Comparison of ENCODE assay signal across 8 mouse cellular contexts in the genomic region with DNA sequence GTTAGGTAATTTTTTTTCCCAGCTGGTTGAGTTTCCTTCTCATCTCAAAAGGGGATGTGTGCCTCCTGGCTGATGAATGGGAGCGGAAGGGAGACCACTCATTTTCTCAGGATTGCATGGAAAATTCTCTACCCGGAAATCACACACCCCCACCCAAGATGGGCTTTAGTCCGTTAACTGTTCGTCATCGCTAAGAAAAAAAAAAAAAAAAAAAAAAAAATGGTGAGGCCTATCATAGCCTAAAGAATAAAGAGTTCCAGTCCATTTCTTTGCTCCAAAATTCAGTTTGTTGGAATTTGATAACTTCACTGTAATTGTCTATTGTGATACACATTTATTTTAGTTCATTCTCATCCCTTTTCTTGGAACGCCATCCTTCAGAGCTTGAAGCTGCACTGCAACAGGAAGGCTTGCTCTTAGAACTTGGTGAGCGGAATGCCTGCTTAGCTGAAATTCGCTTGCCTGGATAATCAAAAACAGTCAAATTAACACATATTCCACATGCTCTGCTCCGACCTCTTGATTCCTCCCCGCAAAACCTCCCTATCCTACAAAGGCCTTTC. TPM values are rescaled to one million over a fixed set of nuclear protein-coding genes. Genes with fewer than 3 reads are reported as not detected.
DNase-seq lines count a peak whose midpoint lies in the region; ATAC-seq and TF ChIP-seq lines count a peak whose summit lies in the region.

No protein-coding gene starts in this region.

- no peaks in the 10 kb centered on the region for H3K27me3 ChIP-seq in heart, adult 2 months (ENCODE audit: control insufficient read depth, insufficient read depth, low read length)
- H3K27me3 ChIP-seq in hindbrain, embryonic 10.5 days (ENCODE audit: insufficient read depth, poor library complexity, severe bottlenecking): no peaks in the 10 kb centered on the region

- peaks cover 4% of the 10 kb centered on the region for H3K4me1 ChIP-seq in heart, adult 2 months (ENCODE audit: control insufficient read depth, insufficient read depth, low read length)
- H3K4me1 ChIP-seq in ES-E14 (ENCODE audit: control insufficient read depth in 2 of 2, insufficient read depth in 2 of 2, low read length in 2 of 2, poor library complexity in 1 of 2): 0 out of 4 replicates have a peak, but pooled peaks cover 0 to 2% of the 10 kb centered on the region in 2 experiments
- H3K4me1 ChIP-seq in hindbrain, embryonic 10.5 days (replicated peaks): peaks cover 13% of the 10 kb centered on the region

- ATAC-seq in megakaryocyte-erythroid progenitor cell, adult 5-6 weeks (replicated peaks; ENCODE audit: low FRiP score, low TSS enrichment, poor library complexity, severe bottlenecking): 0 out of 2 replicates have a peak, but pooled peaks have one; percentile 6

- TF ChIP-seq CTCF in heart, adult 2 months (IDR thresholded peaks at IDR 0.05): no peak

- peaks cover 13% of the 10 kb centered on the region for H3K36me3 ChIP-seq in heart, adult 2 months (ENCODE audit: control insufficient read depth, insufficient read depth, low read length)
- no peaks in the 10 kb centered on the region for H3K36me3 ChIP-seq in ES-E14 (ENCODE audit: control insufficient read depth, insufficient read depth, low read length, poor library complexity, severe bottlenecking)
- peaks cover 31% of the 10 kb centered on the region for H3K36me3 ChIP-seq in hindbrain, embryonic 10.5 days

- H3K79me2 ChIP-seq in heart, adult 2 months (replicated peaks; ENCODE audit: control insufficient read depth, insufficient read depth, low read length): no peaks in the 10 kb centered on the region

- H3K4me3 ChIP-seq in heart, adult 2 months: peak overlapping the region; percentile 75
- H3K4me3 ChIP-seq in ES-E14 (ENCODE audit: insufficient read depth in 1 of 2, low read depth in 1 of 2, low read length in 2 of 2, poor library complexity in 1 of 2, severe bottlenecking in 1 of 2): peak overlapping the region; percentile 82 to 90
- H3K4me3 ChIP-seq in hindbrain, embryonic 10.5 days: peak overlapping the region; percentile 96

- TF ChIP-seq POLR2A in heart, adult 2 months (IDR thresholded peaks at IDR 0.05; ENCODE audit: insufficient read depth, low read depth, low read length): no peak

- no peak for TF ChIP-seq EP300 in heart, adult 2 months (IDR thresholded peaks at IDR 0.05; ENCODE audit: insufficient read depth, low read depth, low read length)

- H3K9me3 ChIP-seq in ES-E14 (ENCODE audit: control insufficient read depth, insufficient read depth, low read depth, low read length): no peaks in the 10 kb centered on the region
- no peaks in the 10 kb centered on the region for H3K9me3 ChIP-seq in hindbrain, embryonic 10.5 days

- intact Hi-C loops in heart, adult 2 months (cut with DNase I): loop anchor here (5.0 kb wide), 2 partner anchors 255 to 1100 kb away; a partner anchor contains a TSS

- no peak for DNase-seq in heart, adult 2 months
- DNase-seq in heart, adult 18-20 months: no peak
- no peak for DNase-seq in ES-E14 (ENCODE audit: low read depth, low spot score)
- DNase-seq in hindbrain, embryonic 10.5 days (ENCODE audit: low spot score): no peak
- no peak for DNase-seq in adrenal gland, adult (ENCODE audit: inconsistent age in 2 of 2, low spot score in 1 of 2)
- DNase-seq in B cell, adult 2 months: no peak
- DNase-seq in lung, postnatal 10 days: no peak

- 46% methylated on average over 10 of the region's 10 CpGs for WGBS in heart, adult 2 months
- 49% methylated on average over 10 of the region's 10 CpGs for WGBS in hindbrain, embryonic 10.5 days

- H3K27ac ChIP-seq in heart, adult 2 months: peak overlapping the region; percentile 81
- H3K27ac ChIP-seq in ES-E14 (ENCODE audit: insufficient read depth, low read depth, low read length, poor library complexity, severe bottlenecking): no peak overlapping the region; the same call in 1 of the 2 replicates
- H3K27ac ChIP-seq in hindbrain, embryonic 10.5 days: peak overlapping the region; percentile 98

- in situ Hi-C loops in ES-E14 (cut with MboI; ENCODE audit: low sequenced_read_pairs in 2 of 2, unreplicated experiment in 2 of 2): no loop called here

- peak overlapping the region; percentile 56 for H3K9ac ChIP-seq in heart, adult 2 months (ENCODE audit: low read depth, low read length)
- peak overlapping the region; percentile 98; the same call in 1 of the 2 replicates for H3K9ac ChIP-seq in ES-E14 (ENCODE audit: insufficient read depth, low read depth, low read length, poor library complexity, severe bottlenecking)

TF ChIP-seq in ES-E14, 5 proteins besides CTCF, POLR2A, EP300 and RAD21:
- TF ChIP-seq ZNF384 (IDR thresholded peaks at IDR 0.05; ENCODE audit: low read depth, low read length) (peak; percentile 86), CHD2 (IDR thresholded peaks at IDR 0.05; ENCODE audit: low read depth, low read length) (no peak)

RNA-seq across cellular contexts. Expression of a gene that starts 0.4 kb away (rescaled TPM):
- 10 to 100 TPM; 39.4 to 45.5 TPM for total RNA-seq in heart, adult 2 months (2021)
- polyA plus RNA-seq in heart, adult 2 months (2012; rRNA removed): 31.0 and 33.4 TPM in 2 replicates
- total RNA-seq in heart, adult 18-20 months (2021): 10 to 100 TPM; 36.6 to 43.3 TPM
- 93.3 and 102 TPM in 2 replicates for total RNA-seq in ES-E14 (2012; rRNA removed)
- polyA plus RNA-seq in hindbrain, embryonic 10.5 days (2016; fragmentation: Nextera tagmentation; extraction: Ambion mirVana): 68.2 and 76.2 TPM in 2 replicates
- total RNA-seq in megakaryocyte-erythroid progenitor cell, adult 5-6 weeks (2014; fragmentation: Nextera tagmentation): 154 and 186 TPM in 2 replicates
- total RNA-seq in megakaryocyte-erythroid progenitor cell, adult 5-6 weeks (2017): 110 and 152 TPM in 2 replicates

RNA-seq across cellular contexts. Expression of a gene that starts 11.1 kb away (rescaled TPM):
- 1 to 10 TPM; 4.0 to 6.5 TPM for total RNA-seq in heart, adult 2 months (2021)
- polyA plus RNA-seq in heart, adult 2 months (2012; rRNA removed): 2.5 and 3.3 TPM in 2 replicates
- total RNA-seq in heart, adult 18-20 months (2021): 1 to 10 TPM; 6.3 to 7.3 TPM
- total RNA-seq in ES-E14 (2012; rRNA removed): 3.3 and 6.0 TPM in 2 replicates
- polyA plus RNA-seq in hindbrain, embryonic 10.5 days (2016; fragmentation: Nextera tagmentation; extraction: Ambion mirVana): 3.4 and 4.4 TPM in 2 replicates
- not detected in 2 replicates for total RNA-seq in megakaryocyte-erythroid progenitor cell, adult 5-6 weeks (2014; fragmentation: Nextera tagmentation)
- 0.27 TPM in 1 of 2 replicates, not detected in the other for total RNA-seq in megakaryocyte-erythroid progenitor cell, adult 5-6 weeks (2017)
